Mouse (Mus musculus): ENCODE results near the gene Zfp219. TPM values are rescaled to one million over a fixed set of nuclear protein-coding genes. Genes with fewer than 3 reads are reported as not detected.
A peak's percentile ranks its signal among the peaks of the same experiment; 100 is the strongest.

Zfp219 gene
- total and polyA plus RNA-seq, 3 experiments = 36.3 to 46.9 TPM; not detected in 1

GRCm38 (mm10) chr14:52019590-52020340, 768 bp downstream of the Zfp219 start:
- Histone ChIP-seq H3K27me3 (ENCODE audit: control insufficient read depth in 1 of 2, insufficient read depth in 2 of 2, low read length in 2 of 2) (no peaks in the 10 kb centered on the region), H3K27ac (ENCODE audit: control insufficient read depth, low read depth, low read length) (peak overlapping the region; percentile 94), H3K4me3 (ENCODE audit: control insufficient read depth in 1 of 2, insufficient read depth in 1 of 2, low read depth in 2 of 2, low read length in 2 of 2) (peak overlapping the region; percentile 77 to 86), H3K9ac (ENCODE audit: control insufficient read depth, low read depth, low read length, poor library complexity, severe bottlenecking) (peak overlapping the region; percentile 88), H3K36me3 (ENCODE audit: control insufficient read depth in 1 of 2, insufficient read depth in 2 of 2, low read length in 2 of 2) (peaks cover 0 to 35% of the 10 kb centered on the region in 2 experiments; a peak in 2 of 4 replicates), H3K9me3 (replicated peaks; ENCODE audit: insufficient read depth, low read length) (no peaks in the 10 kb centered on the region), H3K4me1 (ENCODE audit: control insufficient read depth in 1 of 2, insufficient read depth in 2 of 2, low read length in 2 of 2) (peaks cover 9 to 45% of the 10 kb centered on the region in 2 experiments), H3K79me2 (ENCODE audit: control insufficient read depth, insufficient read depth, low read length, poor library complexity) (peaks cover 14% of the 10 kb centered on the region)
- peak; percentile 98 for DNase-seq (ENCODE audit: low read depth, low spot score)
- TF ChIP-seq RAD21 (IDR thresholded peaks at IDR 0.05; ENCODE audit: low read depth, low read length) (no peak), ZC3H11A (IDR thresholded peaks at IDR 0.05; ENCODE audit: low read depth, low read length) (no peak), ZNF384 (IDR thresholded peaks at IDR 0.05; ENCODE audit: low read depth, low read length) (no peak), MYC (IDR thresholded peaks at IDR 0.05; ENCODE audit: low read depth, low read length) (peak; percentile 60; the same call in 1 of the 2 replicates), TBP (IDR thresholded peaks at IDR 0.05; ENCODE audit: low read depth, low read length) (no peak; the same call in 1 of the 2 replicates), ZMIZ1 (IDR thresholded peaks at IDR 0.05; ENCODE audit: low read depth, low read length) (peak; percentile 80), NRF1 (IDR thresholded peaks at IDR 0.05; ENCODE audit: insufficient read depth, low read depth, low read length, poor library complexity, severe bottlenecking) (peak; percentile 59), UBTF (IDR thresholded peaks at IDR 0.05; ENCODE audit: borderline replicate concordance, insufficient read depth, low read depth, low read length) (no peak), BHLHE40 (IDR thresholded peaks at IDR 0.05; ENCODE audit: borderline replicate concordance, low read depth, low read length) (peak; percentile 50; the same call in 1 of the 2 replicates), TAL1 (IDR thresholded peaks at IDR 0.05; ENCODE audit: low read length) (no peak), CHD2 (IDR thresholded peaks at IDR 0.05; ENCODE audit: low read length) (peak; percentile 69), ZKSCAN1 (IDR thresholded peaks at IDR 0.05; ENCODE audit: low read depth, low read length) (no peak), TCF12 (IDR thresholded peaks at IDR 0.05; ENCODE audit: low read depth, low read length) (no peak), HCFC1 (IDR thresholded peaks at IDR 0.05; ENCODE audit: low read depth, low read length) (peak; percentile 95), MAX (IDR thresholded peaks at IDR 0.05; ENCODE audit: low read length) (peak; percentile 15), USF2 (IDR thresholded peaks at IDR 0.05; ENCODE audit: borderline replicate concordance in 1 of 2, insufficient read depth in 1 of 2, low read depth in 1 of 2, low read length in 2 of 2) (peak in 1 of 2 experiments; percentile 71; a peak in 1 of 4 replicates), RCOR1 (IDR thresholded peaks at IDR 0.05; ENCODE audit: low read depth, low read length) (no peak), POLR2AphosphoS5 (IDR thresholded peaks at IDR 0.05; ENCODE audit: borderline replicate concordance, low read depth, low read length) (no peak; the same call in 1 of the 2 replicates), EP300 (IDR thresholded peaks at IDR 0.05; ENCODE audit: low read depth in 1 of 2, low read length in 2 of 2) (peak in 1 of 2 experiments; percentile 20; a peak in 1 of 4 replicates), POLR2A (IDR thresholded peaks at IDR 0.05; ENCODE audit: control insufficient read depth in 1 of 2, insufficient read depth in 1 of 2, low read depth in 1 of 2, low read length in 2 of 2, poor library complexity in 1 of 2) (peak; percentile 59 to 76; a peak in 2 of 4 replicates), ELF1 (IDR thresholded peaks at IDR 0.05; ENCODE audit: low read depth, low read length) (peak; percentile 73), JUND (IDR thresholded peaks at IDR 0.05; ENCODE audit: low read depth, low read length) (no peak), MEF2A (IDR thresholded peaks at IDR 0.05; ENCODE audit: extremely low read depth, insufficient replicate concordance, low read depth, low read length, poor library complexity, severe bottlenecking) (no peak), GABPA (IDR thresholded peaks at IDR 0.05; ENCODE audit: low read depth, low read length) (no peak; the same call in 1 of the 2 replicates), E2F4 (IDR thresholded peaks at IDR 0.05; ENCODE audit: borderline replicate concordance, low read depth, low read length) (peak; percentile 21; the same call in 1 of the 2 replicates), KAT2A (conservative IDR thresholded peaks at IDR 0.05; ENCODE audit: low read depth, low read length) (peak; percentile 84), ETS1 (IDR thresholded peaks at IDR 0.05; ENCODE audit: low read depth, low read length) (peak; percentile 71), MXI1 (IDR thresholded peaks at IDR 0.05; ENCODE audit: low read depth, low read length) (peak; percentile 85), POLR2AphosphoS2 (IDR thresholded peaks at IDR 0.05; ENCODE audit: low read length) (peak; percentile 58; the same call in 1 of the 2 replicates), MAFK (IDR thresholded peaks at IDR 0.05; ENCODE audit: borderline replicate concordance, low read depth, low read length) (no peak), SIN3A (IDR thresholded peaks at IDR 0.05; ENCODE audit: low read length) (peak; percentile 82), MYB (IDR thresholded peaks at IDR 0.05; ENCODE audit: low read depth, low read length) (no peak), MAZ (IDR thresholded peaks at IDR 0.05; ENCODE audit: low read depth, low read length) (peak; percentile 94), USF1 (IDR thresholded peaks at IDR 0.05; ENCODE audit: low read depth, low read length) (peak; percentile 96), CTCF (IDR thresholded peaks at IDR 0.05 in 2 of 3, conservative IDR thresholded peaks at IDR 0.05 in 1 of 3; ENCODE audit: control insufficient read depth in 1 of 3, insufficient read depth in 1 of 3, low read depth in 2 of 3, low read length in 3 of 3, poor library complexity in 1 of 3, severe bottlenecking in 1 of 3) (peak; percentile 3 to 68 (median 59); a peak in 4 of 6 replicates)

Data from MEL (cell line).